Mouse (Mus musculus): Measurements from ENCODE around the gene Fmo1. TPM values are rescaled to one million over a fixed set of nuclear protein-coding genes. Genes with fewer than 3 reads are reported as not detected.

The Fmo1 gene
- polyA plus RNA-seq, 1 experiment = not detected

GRCm38 (mm10) chr1:162814932-162815331 lies 51.5 kb downstream of the Fmo1 start:
- Histone ChIP-seq H3K4me3 (ENCODE audit: insufficient read depth, low read depth, low read length) (no peak overlapping the region), H3K27ac (ENCODE audit: insufficient read depth, low read depth, low read length) (no peak overlapping the region), H3K4me1 (ENCODE audit: control insufficient read depth, insufficient read depth, low read length) (no peaks in the 10 kb centered on the region)
- TF ChIP-seq POLR2A (IDR thresholded peaks at IDR 0.05; ENCODE audit: insufficient read depth, low read depth, low read length) (no peak), CTCF (IDR thresholded peaks at IDR 0.05; ENCODE audit: insufficient read depth, low read depth, low read length) (no peak)
- WGBS = 84% methylated on average over 4 of the region's 4 CpGs

GRCm38 (mm10) chr1:162813836-162814156 lies 52.6 kb downstream of the Fmo1 start, which contains the start of gene Fmo4:
Gene Fmo4 (minus strand): TSS chr1:162813972.
- WGBS = 36% methylated on average over 8 of the region's 8 CpGs
- TF ChIP-seq POLR2A (IDR thresholded peaks at IDR 0.05; ENCODE audit: insufficient read depth, low read depth, low read length) (no peak), CTCF (IDR thresholded peaks at IDR 0.05; ENCODE audit: insufficient read depth, low read depth, low read length) (no peak)
- Histone ChIP-seq H3K4me3 (ENCODE audit: insufficient read depth, low read depth, low read length) (no peak within 1 kb of the TSS), H3K27ac (ENCODE audit: insufficient read depth, low read depth, low read length) (no peak within 1 kb of the TSS), H3K4me1 (ENCODE audit: control insufficient read depth, insufficient read depth, low read length) (no peaks in the 10 kb centered on the region)

- Histone ChIP-seq H3K4me1 (ENCODE audit: control insufficient read depth, insufficient read depth, low read length) (no peaks in the 10 kb centered on the region), H3K27ac (ENCODE audit: insufficient read depth, low read depth, low read length) (no peak overlapping the region), H3K4me3 (ENCODE audit: insufficient read depth, low read depth, low read length) (no peak overlapping the region)
- TF ChIP-seq POLR2A (IDR thresholded peaks at IDR 0.05; ENCODE audit: insufficient read depth, low read depth, low read length) (no peak), CTCF (IDR thresholded peaks at IDR 0.05; ENCODE audit: insufficient read depth, low read depth, low read length) (no peak)
- 89% methylated on average over 9 of the region's 9 CpGs for WGBS
Observed at GRCm38 (mm10) chr1:162813143-162813835, 53.1 kb downstream of the Fmo1 start.

GRCm38 (mm10) chr1:162808541-162808940 lies 57.9 kb downstream of the Fmo1 start:
- Histone ChIP-seq H3K4me1 (ENCODE audit: control insufficient read depth, insufficient read depth, low read length) (no peaks in the 10 kb centered on the region), H3K4me3 (ENCODE audit: insufficient read depth, low read depth, low read length) (no peak overlapping the region), H3K27ac (ENCODE audit: insufficient read depth, low read depth, low read length) (no peak overlapping the region)
- WGBS = 81% methylated on average over 3 of the region's 3 CpGs
- TF ChIP-seq POLR2A (IDR thresholded peaks at IDR 0.05; ENCODE audit: insufficient read depth, low read depth, low read length) (no peak), CTCF (IDR thresholded peaks at IDR 0.05; ENCODE audit: insufficient read depth, low read depth, low read length) (no peak)

GRCm38 (mm10) chr1:162807441-162807840 lies 59.0 kb downstream of the Fmo1 start:
- 93% methylated on average over 5 of the region's 5 CpGs for WGBS
- no peak overlapping the region for H3K27ac ChIP-seq (ENCODE audit: insufficient read depth, low read depth, low read length)
- H3K4me3 ChIP-seq (ENCODE audit: insufficient read depth, low read depth, low read length) = no peak overlapping the region
- TF ChIP-seq POLR2A (IDR thresholded peaks at IDR 0.05; ENCODE audit: insufficient read depth, low read depth, low read length) (no peak), CTCF (IDR thresholded peaks at IDR 0.05; ENCODE audit: insufficient read depth, low read depth, low read length) (no peak)
- H3K4me1 ChIP-seq (ENCODE audit: control insufficient read depth, insufficient read depth, low read length) = no peaks in the 10 kb centered on the region

- TF ChIP-seq POLR2A (IDR thresholded peaks at IDR 0.05; ENCODE audit: insufficient read depth, low read depth, low read length) (no peak), CTCF (IDR thresholded peaks at IDR 0.05; ENCODE audit: insufficient read depth, low read depth, low read length) (no peak)
- Histone ChIP-seq H3K4me1 (ENCODE audit: control insufficient read depth, insufficient read depth, low read length) (no peaks in the 10 kb centered on the region), H3K27ac (ENCODE audit: insufficient read depth, low read depth, low read length) (no peak overlapping the region), H3K4me3 (ENCODE audit: insufficient read depth, low read depth, low read length) (no peak overlapping the region)
- WGBS = 60% methylated on average over 5 of the region's 5 CpGs
Observed at GRCm38 (mm10) chr1:162805011-162805410, 61.4 kb downstream of the Fmo1 start.

- Histone ChIP-seq H3K27ac (ENCODE audit: insufficient read depth, low read depth, low read length) (no peak overlapping the region), H3K4me1 (ENCODE audit: control insufficient read depth, insufficient read depth, low read length) (no peaks in the 10 kb centered on the region), H3K4me3 (ENCODE audit: insufficient read depth, low read depth, low read length) (no peak overlapping the region)
- TF ChIP-seq CTCF (IDR thresholded peaks at IDR 0.05; ENCODE audit: insufficient read depth, low read depth, low read length) (no peak), POLR2A (IDR thresholded peaks at IDR 0.05; ENCODE audit: insufficient read depth, low read depth, low read length) (no peak)
Observed at GRCm38 (mm10) chr1:162796441-162796840, 70.0 kb downstream of the Fmo1 start.

GRCm38 (mm10) chr1:162792306-162793044 lies 73.9 kb downstream of the Fmo1 start:
- H3K4me3 ChIP-seq (ENCODE audit: insufficient read depth, low read depth, low read length) = no peak overlapping the region
- H3K27ac ChIP-seq (ENCODE audit: insufficient read depth, low read depth, low read length) = no peak overlapping the region
- 45% methylated on average over 7 of the region's 7 CpGs for WGBS
- TF ChIP-seq POLR2A (IDR thresholded peaks at IDR 0.05; ENCODE audit: insufficient read depth, low read depth, low read length) (no peak), CTCF (IDR thresholded peaks at IDR 0.05; ENCODE audit: insufficient read depth, low read depth, low read length) (no peak)
- H3K4me1 ChIP-seq (ENCODE audit: control insufficient read depth, insufficient read depth, low read length) = no peaks in the 10 kb centered on the region

- Histone ChIP-seq H3K4me1 (ENCODE audit: control insufficient read depth, insufficient read depth, low read length) (no peaks in the 10 kb centered on the region), H3K4me3 (ENCODE audit: insufficient read depth, low read depth, low read length) (no peak overlapping the region), H3K27ac (ENCODE audit: insufficient read depth, low read depth, low read length) (no peak overlapping the region)
- TF ChIP-seq POLR2A (IDR thresholded peaks at IDR 0.05; ENCODE audit: insufficient read depth, low read depth, low read length) = no peak
- TF ChIP-seq CTCF (IDR thresholded peaks at IDR 0.05; ENCODE audit: insufficient read depth, low read depth, low read length) = no peak
- 74% methylated on average over 4 of the region's 4 CpGs for WGBS
Observed at GRCm38 (mm10) chr1:162785222-162785621, 81.2 kb downstream of the Fmo1 start.
